Mouse (Mus musculus) kidney, postnatal 0 days (tissue): ENCODE results near the gene Gatm. TPM values are rescaled to one million over a fixed set of nuclear protein-coding genes. Genes with fewer than 3 reads are reported as not detected.

Source experiments
- ATAC-seq: fragments of 200-750 bp; cut with Nextera tagmentation; replicated peaks from 2 replicates; pipeline ENCODE4 v1.8.0; 2017; ENCODE audit warnings: low read depth, moderate number of reproducible peaks, moderate TSS enrichment, moderate library complexity; ENCODE audit not compliant: low FRiP score
- DNase-seq: peaks from one replicate; pipeline ENCODE4 v3.0.0-alpha.2; 2016; ENCODE audit warnings: low spot score
- H3K27ac ChIP-seq: fragments of 300-500 bp; sonication (generic); 2 replicates; pipeline ENCODE4 v1.5.1; 2014; ENCODE audit warnings: mild to moderate bottlenecking
- H3K27me3 ChIP-seq: fragments of 300-500 bp; sonication (generic); 2 replicates; pipeline ENCODE4 v1.6.1; 2014; ENCODE audit warnings: low read length, mixed read lengths; ENCODE audit not compliant: insufficient read depth
- H3K36me3 ChIP-seq: fragments of 300-500 bp; sonication (generic); 2 replicates; pipeline ENCODE4 v1.6.1; 2014; ENCODE audit warnings: low read length, mixed read lengths; ENCODE audit not compliant: insufficient read depth
- H3K4me1 ChIP-seq: fragments of 300-500 bp; sonication (generic); replicated peaks from 2 replicates; pipeline ENCODE4 v1.6.1; 2014; ENCODE audit warnings: antibody characterized with exemption, low read length, mixed read lengths; ENCODE audit not compliant: insufficient read depth
- H3K4me2 ChIP-seq: fragments of 300-500 bp; sonication (generic); 2 replicates; pipeline ENCODE4 v1.6.1; 2014; ENCODE audit warnings: mild to moderate bottlenecking, low read length, moderate library complexity, mixed read lengths
- H3K4me3 ChIP-seq: fragments of 300-500 bp; sonication (generic); replicated peaks from 2 replicates; pipeline ENCODE4 v1.5.1; 2014; ENCODE audit warnings: low read depth, low read length
- H3K9ac ChIP-seq: fragments of 300-500 bp; sonication (generic); 2 replicates; pipeline ENCODE4 v1.6.1; 2014; ENCODE audit warnings: low read depth, low read length
- H3K9me3 ChIP-seq: fragments of 300-500 bp; sonication (generic); replicated peaks from 2 replicates; pipeline ENCODE4 v1.6.1; 2016; ENCODE audit warnings: low read length, inconsistent platforms, mixed read lengths
- CTCF ChIP-seq: IDR thresholded peaks from 2 replicates; pipeline ENCODE4 v1.5.1; 2016; ENCODE audit warnings: antibody characterized with exemption, low read depth, mild to moderate bottlenecking, moderate library complexity
- WGBS: fragments of 180-500 bp; shearing (Covaris S2); extraction: QIAGEN DNeasy Blood & Tissue Kit; methylation state at CpG from one replicate; pipeline ENCODE4 v1.1.7; 2014; 5-methylcytosine and 5-hydroxymethylcytosine counted together
- microRNA counts: library from miRNA; unstranded; fragments of <30 nt; microRNA quantifications from one replicate; lab custom pipeline; 2015
- microRNA-seq: library from miRNA; unstranded; fragments of <30 nt; microRNA quantifications from one replicate; pipeline ENCODE4, GENCODE M21; 2016
- polyA plus RNA-seq: library from polyadenylated mRNA; unstranded; fragments of >200 nt; fragmentation: Nextera tagmentation; extraction: Ambion mirVana; gene quantifications from 2 replicates; pipeline ENCODE4 v1.2.1, GENCODE M21; 2015

Gatm gene
- polyA plus RNA-seq, 1 experiment from 2014 or later: 270 TPM

DNA sequence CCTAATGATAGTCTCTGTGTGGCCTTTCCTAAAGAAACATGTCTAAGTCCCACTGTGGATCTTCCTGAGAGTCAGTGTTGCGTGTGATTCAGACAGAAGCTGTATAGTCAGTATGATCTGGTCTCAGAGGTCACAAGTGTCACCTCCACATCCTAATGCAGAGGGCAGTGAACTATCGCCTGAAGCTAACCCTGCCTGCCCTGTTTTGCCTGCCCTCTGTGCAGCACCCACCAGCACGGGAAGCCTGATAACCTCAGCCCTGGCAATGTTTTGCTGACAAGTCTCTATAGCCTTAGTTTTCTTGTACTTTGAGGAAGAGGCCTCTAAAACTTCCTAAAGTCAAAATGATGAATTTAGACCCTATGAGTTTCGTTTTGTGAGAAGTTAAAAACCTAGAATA, 40.7 kb downstream of the Gatm start:
- H3K27ac ChIP-seq: no peak overlapping the region
- no peak overlapping the region for H3K4me2 ChIP-seq
- H3K4me3 ChIP-seq: no peak overlapping the region
- H3K27me3 ChIP-seq: no peaks in the 10 kb centered on the region
- 79% methylated on average over 4 of the region's 4 CpGs for WGBS
- ATAC-seq: no peak
- H3K9ac ChIP-seq: no peak overlapping the region
- no peaks in the 10 kb centered on the region for H3K36me3 ChIP-seq
- no peak for TF ChIP-seq CTCF
- no peak for DNase-seq
- no peaks in the 10 kb centered on the region for H3K4me1 ChIP-seq
- no peaks in the 10 kb centered on the region for H3K9me3 ChIP-seq

DNA sequence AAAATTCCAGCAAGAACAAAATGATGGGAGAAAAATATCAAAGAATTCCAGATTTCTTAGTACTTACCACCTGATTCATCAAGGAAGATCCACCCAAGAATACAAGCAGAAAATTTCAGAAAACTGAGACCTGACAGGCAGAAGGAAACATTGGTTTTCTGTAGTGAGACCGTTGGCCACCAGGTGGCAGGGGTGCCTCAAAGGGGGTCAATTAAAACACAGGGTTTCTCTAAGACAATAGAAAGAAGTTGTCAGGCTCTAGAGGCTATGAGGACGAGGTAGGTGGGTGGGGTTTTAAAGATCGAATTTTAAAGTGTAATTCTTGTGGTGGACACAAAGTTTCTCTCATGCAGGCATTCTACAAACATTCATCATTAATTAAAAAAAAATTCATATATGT, 41.7 kb downstream of the Gatm start:
- WGBS: 8% methylated on average over 3 of the region's 3 CpGs
- ATAC-seq: no peak
- DNase-seq: peak; percentile 82

DNA sequence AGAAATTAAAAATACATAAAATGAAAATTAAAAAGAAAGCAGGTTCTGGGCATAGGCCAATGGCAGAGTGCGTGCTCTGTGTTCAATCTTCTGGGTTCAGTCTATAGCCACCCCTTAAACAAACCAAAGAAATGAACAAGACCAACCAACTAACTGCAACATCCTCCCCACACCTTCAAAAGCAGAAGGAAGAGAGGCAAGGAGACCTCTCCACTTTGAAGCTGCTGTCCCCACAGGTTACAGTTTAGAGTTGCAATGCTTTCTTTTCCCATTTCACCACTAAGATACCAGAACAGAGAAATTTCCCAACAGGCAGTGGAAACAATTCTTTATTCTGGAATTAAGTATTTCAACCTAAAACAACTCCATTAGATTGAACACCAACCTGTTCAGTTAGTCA, 48.9 kb downstream of the Gatm start:
- Histone ChIP-seq H3K9ac (no peak overlapping the region), H3K4me1 (no peaks in the 10 kb centered on the region), H3K27me3 (no peaks in the 10 kb centered on the region), H3K9me3 (no peaks in the 10 kb centered on the region), H3K4me3 (no peak overlapping the region), H3K36me3 (no peaks in the 10 kb centered on the region), H3K4me2 (no peak overlapping the region), H3K27ac (no peak overlapping the region)
- no peak for ATAC-seq
- DNase-seq: no peak
- whole genome bisulfite sequencing: 94% methylated on average over 1 of the region's 1 CpGs
- TF ChIP-seq CTCF: no peak

More for the DNA sequence above, 41.7 kb downstream of the Gatm start:
- no peaks in the 10 kb centered on the region for H3K9me3 ChIP-seq
- H3K27ac ChIP-seq: no peak overlapping the region
- H3K9ac ChIP-seq: no peak overlapping the region
- no peaks in the 10 kb centered on the region for H3K36me3 ChIP-seq
- no peaks in the 10 kb centered on the region for H3K27me3 ChIP-seq
- H3K4me2 ChIP-seq: no peak overlapping the region
- TF ChIP-seq CTCF: peak; percentile 90
- H3K4me3 ChIP-seq: no peak overlapping the region
- H3K4me1 ChIP-seq: no peaks in the 10 kb centered on the region

DNA sequence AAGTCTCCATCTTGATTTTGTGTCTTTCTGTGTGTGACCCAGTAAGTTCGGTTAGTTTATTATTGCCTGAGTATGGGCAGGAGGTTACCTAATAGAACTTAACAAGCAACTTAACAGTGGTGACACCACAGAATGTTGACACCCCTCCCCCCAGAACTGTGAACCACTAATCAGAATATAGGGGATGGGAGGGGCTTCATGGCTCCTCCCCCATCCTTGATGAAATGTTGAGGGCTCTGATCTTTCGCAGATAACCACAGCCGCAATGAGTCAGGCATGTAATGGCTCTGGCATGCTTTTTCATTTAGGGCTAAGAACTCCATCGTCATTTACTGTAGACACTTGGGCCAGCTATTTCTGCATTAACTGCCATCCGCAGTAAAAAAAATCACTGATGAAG, 49.9 kb downstream of the Gatm start:
- Histone ChIP-seq H3K9ac (no peak overlapping the region), H3K4me2 (no peak overlapping the region), H3K27me3 (no peaks in the 10 kb centered on the region), H3K4me3 (no peak overlapping the region), H3K4me1 (no peaks in the 10 kb centered on the region), H3K27ac (no peak overlapping the region), H3K36me3 (no peaks in the 10 kb centered on the region), H3K9me3 (no peaks in the 10 kb centered on the region)
- 91% methylated on average over 5 of the region's 5 CpGs for WGBS
- DNase-seq: no peak
- no peak for ATAC-seq
- no peak for TF ChIP-seq CTCF

DNA sequence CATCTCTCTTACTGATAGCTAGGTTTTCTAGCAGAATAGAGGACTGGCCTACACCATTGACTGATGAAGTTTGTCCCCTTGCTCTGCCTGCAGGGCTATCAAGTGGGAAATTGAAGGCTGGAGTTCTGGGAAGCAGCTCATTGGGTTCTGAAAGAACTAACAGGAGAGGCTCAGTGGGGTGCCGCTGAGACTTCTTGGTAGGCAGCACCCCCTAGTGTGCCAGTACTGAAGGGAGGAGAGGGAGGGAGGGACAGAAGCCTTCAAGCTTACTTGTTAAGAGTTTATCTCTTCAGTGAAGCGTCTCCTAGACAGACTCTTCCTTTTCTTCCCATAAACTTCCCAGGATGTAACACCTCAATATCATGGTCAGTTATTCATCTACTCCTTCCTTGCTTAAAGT, 52.8 kb downstream of the Gatm start:
- no peaks in the 10 kb centered on the region for H3K27me3 ChIP-seq
- H3K4me1 ChIP-seq: no peaks in the 10 kb centered on the region
- no peaks in the 10 kb centered on the region for H3K36me3 ChIP-seq
- WGBS: 38% methylated on average over 2 of the region's 2 CpGs
- peak; percentile 68 for TF ChIP-seq CTCF
- peak; percentile 54 for DNase-seq
- no peaks in the 10 kb centered on the region for H3K9me3 ChIP-seq
- H3K27ac ChIP-seq: no peak overlapping the region
- H3K4me2 ChIP-seq: no peak overlapping the region
- no peak overlapping the region for H3K4me3 ChIP-seq
- no peak overlapping the region for H3K9ac ChIP-seq
- ATAC-seq: no peak

MicroRNAs encoded within 50 kb of the gene (microRNA counts, 519-probe panel; counts per million panel counts)
- 330 counts per million, percentile 68 among the panel's probes with 10 or more counts for microRNA mmu-miR-147 (lab: Ali Mortazavi, UCI)

Small RNA genes lying within 50 kb of the gene (microRNA-seq; reads per million reads assigned to microRNA genes)
- 3.0 reads per million, percentile 7 among the genes with 10 or more reads in this experiment for gene Mir147

Other genes with a start within 250 kb of the Gatm start
- 1.3 and 2.3 TPM in 2 replicates for gene Shf, start 242.1 kb downstream of the Gatm start, polyA plus RNA-seq
- gene Slc28a2, start 184.8 kb downstream of the Gatm start, polyA plus RNA-seq: 0.46 and 0.55 TPM in 2 replicates
- gene Gm14085, start 126.4 kb downstream of the Gatm start, polyA plus RNA-seq: 0.08 TPM in 1 of 2 replicates, not detected in the other
- 0.26 and 0.34 TPM in 2 replicates for gene AA467197, start 25.7 kb upstream of the Gatm start, polyA plus RNA-seq
- gene Slc30a4, start 91.4 kb upstream of the Gatm start, polyA plus RNA-seq: 6.9 and 7.9 TPM in 2 replicates
- 43.6 and 50.0 TPM in 2 replicates for gene Bloc1s6, start 127.2 kb upstream of the Gatm start, polyA plus RNA-seq
- 33.0 and 34.5 TPM in 2 replicates for gene Sqor, start 153.9 kb upstream of the Gatm start, polyA plus RNA-seq